Mouse (Mus musculus): ENCODE results near the gene Btc.

Gene Btc

DNA sequence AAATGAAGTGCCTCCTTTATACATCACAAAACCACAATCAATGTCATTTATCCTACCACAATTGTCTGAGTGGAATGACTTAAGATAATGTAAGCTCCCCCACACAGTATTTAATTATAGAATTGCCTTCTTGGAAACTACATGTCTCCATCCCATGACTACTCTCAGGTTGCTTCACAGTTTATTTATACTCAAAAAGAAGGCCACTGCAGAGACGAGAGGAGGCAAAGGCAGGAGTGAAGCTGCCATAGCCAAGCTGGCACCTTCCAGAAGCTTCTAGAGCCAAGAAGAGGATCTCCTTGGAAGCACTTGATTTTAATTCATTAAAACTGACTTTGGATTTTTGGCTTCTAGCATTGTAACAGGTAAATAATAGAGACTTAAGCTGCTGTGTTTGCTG is 81.0 kb downstream of the Btc start:
- no peak for DNase-seq (ENCODE audit: low spot score in 2 of 2)

GRCm38 (mm10) chr5:91320348-91320747 is 82.4 kb downstream of the Btc start:
- DNase-seq (ENCODE audit: low spot score in 2 of 2) = no peak

DNA sequence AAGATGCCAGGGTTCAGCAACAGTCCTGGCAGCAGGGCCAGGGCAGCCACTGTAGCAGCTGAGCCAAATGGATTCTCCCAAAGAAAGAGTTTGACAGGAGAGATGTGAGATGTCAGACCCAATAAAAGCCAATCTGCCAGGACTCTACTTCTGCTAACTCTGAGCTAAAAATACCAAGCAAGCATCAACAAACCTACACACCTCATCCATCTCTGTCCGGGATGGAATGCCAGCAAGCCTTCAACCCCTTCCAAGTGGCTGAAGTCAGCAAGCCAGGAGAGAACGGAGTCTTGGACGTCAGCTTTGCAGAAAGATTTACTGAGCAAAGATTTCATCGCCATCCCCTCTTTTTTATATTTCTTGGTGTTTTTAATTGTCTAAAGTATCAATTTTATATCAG is 88.8 kb downstream of the Btc start:
- DNase-seq (ENCODE audit: low spot score in 2 of 2) = no peak

DNA sequence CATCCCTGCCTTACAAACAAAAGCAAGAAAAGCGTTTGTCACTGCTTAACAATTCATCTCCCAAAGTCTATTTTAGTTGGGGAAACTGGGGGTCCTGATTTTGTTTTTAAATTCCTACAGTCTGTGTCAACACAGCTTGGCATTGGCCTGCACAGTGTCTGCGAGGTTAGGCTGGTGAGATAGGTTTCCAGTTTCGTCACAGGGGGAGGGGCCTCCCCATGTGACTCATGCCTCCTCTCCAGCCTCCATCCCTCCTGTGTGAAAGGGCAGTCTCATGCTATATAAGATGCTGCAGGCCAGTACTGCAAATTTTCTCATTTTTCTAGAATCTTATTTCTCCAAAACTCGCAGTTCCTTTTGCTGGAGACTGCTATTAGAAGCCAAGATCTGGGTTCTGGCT is 91.0 kb downstream of the Btc start:
- DNase-seq (ENCODE audit: low spot score in 2 of 2) = no peak

- DNase-seq (ENCODE audit: low spot score in 2 of 2) = no peak
These were observed 94.2 kb downstream of the Btc start for GRCm38 (mm10) chr5:91308576-91308975.

GRCm38 (mm10) chr5:91307907-91308306 is 94.9 kb downstream of the Btc start:
- DNase-seq (ENCODE audit: low spot score in 2 of 2) = peak in 1 of 2 experiments; percentile 21

Measured in urinary bladder, adult 18-20 months (tissue).